Mouse (Mus musculus) cerebellum, postnatal 36 days (tissue): Measurements from ENCODE around the gene Specc1.

Experiments used
- DNase-seq, 2 experiments: peaks; one replicate each; pipeline ENCODE4 v3.0.0; 2021 to 2022; ENCODE audit warnings: mixed read lengths in 2 of 2

Specc1 gene

GRCm38 (mm10) chr11:62259214-62259613 is 302.7 kb downstream of the Specc1 start:
- no peak for DNase-seq

GRCm38 (mm10) chr11:62263599-62263998 is 307.0 kb downstream of the Specc1 start:
- DNase-seq: no peak

- DNase-seq: no peak
Observed at GRCm38 (mm10) chr11:62264018-62264417, 307.5 kb downstream of the Specc1 start.

GRCm38 (mm10) chr11:62265642-62266041 is 309.1 kb downstream of the Specc1 start:
- DNase-seq: no peak

GRCm38 (mm10) chr11:62266466-62267214 is 310.1 kb downstream of the Specc1 start:
- no peak for DNase-seq

- no peak for DNase-seq
Observed at GRCm38 (mm10) chr11:62268381-62268780, 311.8 kb downstream of the Specc1 start.

- DNase-seq: no peak
Observed at GRCm38 (mm10) chr11:62269097-62269496, 312.5 kb downstream of the Specc1 start.

GRCm38 (mm10) chr11:62270851-62271250 is 314.3 kb downstream of the Specc1 start:
- DNase-seq: no peak
